Mouse (Mus musculus): ENCODE data around the gene Otulinl. TPM values are rescaled to one million over a fixed set of nuclear protein-coding genes. Genes with fewer than 3 reads are reported as not detected.

The Otulinl gene
- polyA plus RNA-seq, 1 experiment, result 4.9 TPM

- TF ChIP-seq CTCF (IDR thresholded peaks at IDR 0.05; ENCODE audit: borderline replicate concordance, extremely low read depth, insufficient read depth, insufficient read length) (no peak), POLR2A (IDR thresholded peaks at IDR 0.05; ENCODE audit: borderline replicate concordance, extremely low read depth, insufficient read depth, insufficient read length, poor library complexity, severe bottlenecking) (no peak)
- DNase-seq (ENCODE audit: low read depth), result no peak
Measured at GRCm38 (mm10) chr15:27702972-27703313, 21.6 kb upstream of the Otulinl start.

DNA sequence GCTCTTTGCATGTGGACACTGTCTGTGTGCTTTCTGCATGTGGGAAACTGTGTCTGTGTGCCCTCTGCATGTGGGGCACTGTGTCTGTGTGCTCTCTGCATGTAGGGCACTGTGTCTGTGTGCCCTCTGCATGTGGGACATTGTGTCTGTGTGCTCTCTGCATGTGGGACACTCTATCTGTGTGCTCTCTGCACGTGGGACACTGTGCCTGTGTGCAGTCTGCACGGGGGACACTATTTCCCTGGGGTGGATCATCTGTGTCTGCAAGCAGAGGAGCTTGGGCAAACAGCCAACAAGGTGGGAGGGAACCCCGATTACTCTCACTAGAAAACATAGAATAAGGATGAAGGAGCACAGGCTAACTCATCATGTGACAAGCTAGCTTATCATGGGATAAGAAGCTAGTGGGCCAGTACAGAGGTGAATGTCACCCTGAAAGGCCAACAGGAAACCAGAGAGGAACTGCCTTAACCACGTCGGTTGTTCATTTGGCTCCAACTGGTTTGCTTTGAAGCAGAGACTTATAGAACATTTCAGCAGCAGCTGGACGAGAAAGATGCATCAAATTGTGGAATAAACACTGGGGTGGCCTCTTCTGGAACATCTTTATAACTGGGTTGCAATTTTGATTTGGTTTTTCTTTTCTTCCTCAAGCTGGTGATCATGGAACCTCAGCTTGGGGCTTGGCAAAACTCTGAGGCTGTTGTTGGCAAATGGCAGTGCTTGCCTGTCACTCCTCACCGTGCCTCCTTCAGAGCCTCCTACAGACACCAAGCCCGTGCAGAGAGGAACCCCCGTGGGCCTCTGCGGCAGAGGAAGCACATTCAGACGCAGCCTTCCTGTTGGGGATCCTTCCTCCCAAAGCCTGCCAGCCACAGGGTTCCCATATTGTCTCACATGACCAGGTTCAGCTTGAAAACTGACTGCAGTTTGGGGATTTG, 20.9 kb upstream of the Otulinl start:
- peak; percentile 32 for DNase-seq (ENCODE audit: low read depth)
- TF ChIP-seq POLR2A (IDR thresholded peaks at IDR 0.05; ENCODE audit: borderline replicate concordance, extremely low read depth, insufficient read depth, insufficient read length, poor library complexity, severe bottlenecking), result no peak
- TF ChIP-seq CTCF (IDR thresholded peaks at IDR 0.05; ENCODE audit: borderline replicate concordance, extremely low read depth, insufficient read depth, insufficient read length), result no peak

GRCm38 (mm10) chr15:27697632-27698031, 16.3 kb upstream of the Otulinl start:
- DNase-seq (ENCODE audit: low read depth), result no peak
- TF ChIP-seq POLR2A (IDR thresholded peaks at IDR 0.05; ENCODE audit: borderline replicate concordance, extremely low read depth, insufficient read depth, insufficient read length, poor library complexity, severe bottlenecking) (no peak), CTCF (IDR thresholded peaks at IDR 0.05; ENCODE audit: borderline replicate concordance, extremely low read depth, insufficient read depth, insufficient read length) (no peak)

DNA sequence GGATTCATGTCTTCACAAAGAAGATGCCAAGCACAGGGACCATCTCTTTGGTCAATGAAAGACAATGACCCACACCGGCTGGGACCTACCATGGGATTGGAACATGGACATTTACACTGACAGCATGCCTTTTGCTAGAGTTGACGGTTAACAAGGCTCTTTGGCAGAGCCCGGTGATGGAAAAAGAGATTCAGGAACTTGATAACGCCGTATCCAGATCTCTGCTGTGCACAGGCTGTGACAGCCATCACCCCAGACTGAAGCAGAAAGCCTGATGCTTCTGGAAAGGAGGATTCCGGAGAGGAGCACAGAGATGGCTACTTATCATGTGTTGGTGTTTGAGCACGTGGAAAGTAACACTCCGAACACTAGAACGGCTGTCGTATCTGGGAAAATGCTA, 11.9 kb upstream of the Otulinl start:
- DNase-seq (ENCODE audit: low read depth), result no peak
- TF ChIP-seq POLR2A (IDR thresholded peaks at IDR 0.05; ENCODE audit: borderline replicate concordance, extremely low read depth, insufficient read depth, insufficient read length, poor library complexity, severe bottlenecking) (no peak), CTCF (IDR thresholded peaks at IDR 0.05; ENCODE audit: borderline replicate concordance, extremely low read depth, insufficient read depth, insufficient read length) (no peak)

DNA sequence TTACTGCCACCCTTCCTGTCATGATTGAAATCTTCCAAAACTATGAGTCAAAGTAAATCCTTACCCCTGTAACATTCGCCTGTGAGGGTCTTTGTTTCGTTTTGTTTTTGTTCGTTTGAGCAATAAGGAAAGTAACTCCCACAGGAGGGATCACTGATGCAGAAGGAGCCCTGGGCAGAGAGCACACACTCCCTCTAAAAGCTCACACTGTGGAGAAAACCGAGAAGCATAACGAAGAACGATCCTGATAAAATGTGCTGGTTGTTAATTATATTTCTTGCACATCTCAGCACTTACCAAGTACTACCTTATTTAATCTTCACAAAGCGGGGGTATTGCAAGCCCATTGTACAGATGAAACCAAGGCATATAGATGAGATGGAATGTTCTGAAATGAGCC, 10.8 kb upstream of the Otulinl start:
- no peak for DNase-seq (ENCODE audit: low read depth)
- TF ChIP-seq CTCF (IDR thresholded peaks at IDR 0.05; ENCODE audit: borderline replicate concordance, extremely low read depth, insufficient read depth, insufficient read length), result no peak
- no peak for TF ChIP-seq POLR2A (IDR thresholded peaks at IDR 0.05; ENCODE audit: borderline replicate concordance, extremely low read depth, insufficient read depth, insufficient read length, poor library complexity, severe bottlenecking)

DNA sequence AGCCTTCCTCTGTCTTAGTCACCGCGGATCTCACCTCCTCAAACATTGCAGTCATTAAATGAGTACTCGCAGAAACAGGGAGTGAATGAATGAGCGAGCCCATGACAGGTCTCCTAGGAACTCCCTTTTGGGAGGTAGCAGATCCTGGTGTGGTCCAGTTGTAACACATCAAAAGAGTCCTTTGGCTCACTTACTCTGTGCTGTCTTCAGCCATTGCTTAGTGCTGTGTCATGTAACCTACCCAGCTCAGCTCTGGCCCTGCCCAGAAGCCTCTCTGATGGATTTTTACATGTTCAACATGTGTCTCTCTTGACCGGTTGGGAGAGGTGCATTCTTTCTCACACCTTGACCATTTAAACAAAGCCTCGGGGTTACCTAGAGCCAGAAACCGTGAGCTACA, 9.8 kb upstream of the Otulinl start:
- DNase-seq (ENCODE audit: low read depth), result no peak
- TF ChIP-seq CTCF (IDR thresholded peaks at IDR 0.05; ENCODE audit: borderline replicate concordance, extremely low read depth, insufficient read depth, insufficient read length) (no peak), POLR2A (IDR thresholded peaks at IDR 0.05; ENCODE audit: borderline replicate concordance, extremely low read depth, insufficient read depth, insufficient read length, poor library complexity, severe bottlenecking) (no peak)

DNA sequence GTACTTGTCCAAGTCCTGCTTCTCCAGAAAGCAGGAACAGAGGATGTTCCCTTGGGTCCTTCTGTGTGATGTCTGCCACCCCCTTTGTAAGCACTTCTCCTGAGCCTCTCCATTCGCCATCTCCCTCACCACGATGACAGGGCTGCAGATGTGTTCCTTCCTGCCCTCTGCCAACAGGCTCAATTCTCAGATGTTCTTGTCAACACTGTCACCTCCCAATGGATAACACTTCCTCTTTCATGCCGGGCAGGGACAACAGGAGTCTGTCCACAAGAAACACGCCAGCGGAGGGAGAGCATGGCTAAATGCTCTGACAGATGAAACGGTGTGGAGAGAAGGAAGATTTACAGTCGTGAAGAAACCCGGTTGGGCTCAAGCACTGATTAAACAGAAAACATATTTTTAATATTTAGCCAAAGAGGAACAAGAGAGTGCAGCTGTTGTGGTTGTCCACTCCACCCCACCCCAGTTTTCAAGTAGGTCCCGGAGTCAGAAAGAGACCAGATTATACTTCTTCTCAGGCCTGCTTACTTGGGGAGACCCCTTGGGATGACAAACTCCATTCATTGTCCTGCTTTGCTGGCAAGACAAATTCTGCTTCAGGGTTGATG, 6.8 kb upstream of the Otulinl start:
- DNase-seq (ENCODE audit: low read depth), result no peak
- TF ChIP-seq CTCF (IDR thresholded peaks at IDR 0.05; ENCODE audit: borderline replicate concordance, extremely low read depth, insufficient read depth, insufficient read length) (no peak), POLR2A (IDR thresholded peaks at IDR 0.05; ENCODE audit: borderline replicate concordance, extremely low read depth, insufficient read depth, insufficient read length, poor library complexity, severe bottlenecking) (no peak)

DNA sequence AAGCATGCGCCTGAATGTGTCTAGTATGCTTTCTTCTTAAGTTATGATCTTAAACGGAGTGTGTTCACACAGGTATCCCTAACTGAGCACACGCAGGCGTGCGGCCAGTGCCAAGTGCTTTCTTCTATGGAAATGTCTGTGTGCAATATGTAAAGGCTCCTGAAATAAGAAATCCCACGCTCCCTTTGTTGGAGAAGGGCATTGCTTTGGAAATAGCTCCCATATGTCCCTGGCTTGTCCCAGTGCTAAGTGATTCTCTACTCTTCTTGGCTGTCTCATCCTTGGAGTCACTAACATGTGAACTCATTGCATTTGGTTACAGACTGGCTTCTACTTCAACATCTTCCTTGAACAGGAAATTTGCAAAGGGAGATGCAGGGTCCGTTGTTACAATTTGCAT, 3.4 kb upstream of the Otulinl start:
- DNase-seq (ENCODE audit: low read depth), result no peak
- no peak for TF ChIP-seq CTCF (IDR thresholded peaks at IDR 0.05; ENCODE audit: borderline replicate concordance, extremely low read depth, insufficient read depth, insufficient read length)
- no peak for TF ChIP-seq POLR2A (IDR thresholded peaks at IDR 0.05; ENCODE audit: borderline replicate concordance, extremely low read depth, insufficient read depth, insufficient read length, poor library complexity, severe bottlenecking)

GRCm38 (mm10) chr15:27683206-27683605, 1.8 kb upstream of the Otulinl start:
- no peak for TF ChIP-seq POLR2A (IDR thresholded peaks at IDR 0.05; ENCODE audit: borderline replicate concordance, extremely low read depth, insufficient read depth, insufficient read length, poor library complexity, severe bottlenecking)
- no peak for TF ChIP-seq CTCF (IDR thresholded peaks at IDR 0.05; ENCODE audit: borderline replicate concordance, extremely low read depth, insufficient read depth, insufficient read length)
- no peak for DNase-seq (ENCODE audit: low read depth)

DNA sequence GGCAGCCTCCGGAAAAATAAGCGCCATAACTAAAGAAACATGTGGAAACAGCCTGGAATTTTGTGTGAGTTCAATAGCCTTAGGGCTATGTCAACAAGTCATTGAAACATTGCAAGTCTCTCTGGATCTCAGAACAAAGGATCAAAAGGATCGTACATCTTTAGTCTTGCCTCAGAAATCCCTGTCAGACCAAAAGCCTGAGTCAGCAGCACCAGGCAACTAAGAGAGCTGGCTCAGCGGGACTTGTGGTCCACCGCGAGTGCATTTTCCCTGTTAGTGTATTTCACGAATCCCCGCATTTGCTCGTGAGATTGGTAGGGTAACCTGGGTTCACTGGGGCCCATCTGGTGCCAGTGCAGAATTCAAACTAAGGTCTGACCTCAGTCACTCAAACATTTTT, 1.2 kb upstream of the Otulinl start:
- TF ChIP-seq CTCF (IDR thresholded peaks at IDR 0.05; ENCODE audit: borderline replicate concordance, extremely low read depth, insufficient read depth, insufficient read length) (no peak), POLR2A (IDR thresholded peaks at IDR 0.05; ENCODE audit: borderline replicate concordance, extremely low read depth, insufficient read depth, insufficient read length, poor library complexity, severe bottlenecking) (no peak)
- peak; percentile 51 for DNase-seq (ENCODE audit: low read depth)

DNA sequence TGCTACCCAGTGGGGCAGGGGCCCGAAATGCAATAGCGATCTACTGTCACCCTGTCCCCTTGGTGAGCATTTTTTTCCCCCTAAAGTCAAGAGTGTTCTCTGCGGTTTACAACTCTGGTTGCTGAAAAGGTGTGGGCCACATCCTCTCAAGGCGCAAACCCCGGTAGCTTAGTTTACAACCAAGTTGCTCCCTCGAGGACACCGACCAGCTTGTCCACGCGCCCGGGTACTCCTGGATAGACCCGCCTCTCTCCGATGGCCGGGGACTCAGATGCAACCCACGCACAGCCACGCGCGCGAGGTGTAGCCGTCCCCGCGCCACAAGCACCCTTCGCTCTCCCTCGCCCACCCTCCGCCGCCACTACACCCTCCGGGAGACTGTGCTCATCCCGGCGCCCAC, 382 bp downstream of the Otulinl start:
- no peak for DNase-seq (ENCODE audit: low read depth)
- TF ChIP-seq POLR2A (IDR thresholded peaks at IDR 0.05; ENCODE audit: borderline replicate concordance, extremely low read depth, insufficient read depth, insufficient read length, poor library complexity, severe bottlenecking) (no peak), CTCF (IDR thresholded peaks at IDR 0.05; ENCODE audit: borderline replicate concordance, extremely low read depth, insufficient read depth, insufficient read length) (no peak)

DNA sequence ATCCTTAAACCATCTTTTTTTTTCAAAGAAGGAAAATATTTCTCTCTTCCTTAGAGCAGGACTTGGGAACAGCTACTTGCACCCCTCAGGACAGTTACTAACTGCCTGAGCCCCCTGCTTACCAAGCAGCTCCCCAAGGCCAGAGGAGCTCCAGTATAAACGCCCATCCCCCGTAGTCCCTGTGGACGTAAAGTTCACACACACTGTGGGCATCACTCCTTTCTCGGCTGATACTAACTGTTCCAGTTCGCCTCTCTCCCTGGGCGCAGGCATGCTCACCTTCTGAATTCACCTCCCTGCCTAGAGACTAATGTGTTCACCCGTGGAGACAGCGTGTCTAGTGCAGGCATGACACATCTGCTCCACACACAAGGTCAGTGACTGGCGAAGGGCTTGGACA, 2.9 kb downstream of the Otulinl start:
- DNase-seq (ENCODE audit: low read depth), result no peak
- TF ChIP-seq POLR2A (IDR thresholded peaks at IDR 0.05; ENCODE audit: borderline replicate concordance, extremely low read depth, insufficient read depth, insufficient read length, poor library complexity, severe bottlenecking) (no peak), CTCF (IDR thresholded peaks at IDR 0.05; ENCODE audit: borderline replicate concordance, extremely low read depth, insufficient read depth, insufficient read length) (no peak)

Measured in brain, embryonic 14.5 days (tissue).